Mouse (Mus musculus): ENCODE results near the gene Cavin2.

- TF ChIP-seq CTCF (IDR thresholded peaks at IDR 0.05) (no peak), EP300 (IDR thresholded peaks at IDR 0.05) (no peak)
These were observed 45.4 kb downstream of the Cavin2 start for GRCm38 (mm10) chr1:51334289-51334688.
